In the genomic region with DNA sequence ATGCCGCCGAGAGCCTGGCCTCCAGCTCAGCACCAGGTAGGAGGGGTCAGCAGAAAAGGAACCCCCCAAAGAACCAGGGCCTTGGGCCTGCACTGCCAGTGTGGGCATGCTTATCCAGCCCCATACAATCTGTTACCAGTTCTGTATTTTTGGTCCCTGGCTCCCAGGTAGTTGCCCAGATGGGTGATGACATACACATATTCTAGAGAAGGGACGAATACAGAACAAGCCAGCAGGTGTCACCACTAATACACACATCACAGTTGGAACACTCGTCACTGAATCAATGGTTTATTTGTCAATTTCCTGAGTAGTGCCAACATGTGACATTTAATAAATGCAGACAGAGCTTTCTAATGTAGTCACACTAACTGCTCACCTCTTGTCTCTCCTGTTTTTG, we compare ENCODE assay signal across 11 mouse cellular contexts. TPM values are rescaled to one million over a fixed set of nuclear protein-coding genes. Genes with fewer than 3 reads are reported as not detected.
A peak's percentile ranks its signal among the peaks of the same experiment; 100 is the strongest.
DNase-seq lines count a peak whose midpoint lies in the region; ATAC-seq and TF ChIP-seq lines count a peak whose summit lies in the region.
"Had no signal": no experiment of that assay in that cellular context is flagged by ENCODE, and none has a peak within 500 bp of the region (broad histone marks: within the 10 kb centered on the region; RNA-seq: fewer than 3 reads in every experiment).

No protein-coding gene starts in this region.

- DNase-seq in intestine, embryonic 14.5 days (ENCODE audit: low spot score) = no peak
- DNase-seq in midbrain, embryonic 11.5 days (ENCODE audit: low spot score, missing footprints) = no peak
- no peak for DNase-seq in right cerebral cortex, postnatal 36 days (ENCODE audit: low spot score in 2 of 2)
- DNase-seq in kidney, postnatal 4 days = no peak

- no peak for TF ChIP-seq CTCF in embryonic fibroblast, embryonic 13.5 days (IDR thresholded peaks at IDR 0.05; ENCODE audit: borderline replicate concordance, insufficient read depth, low read length)

- H3K4me2 ChIP-seq in intestine, embryonic 14.5 days (ENCODE audit: low read length) = no peak overlapping the region
- H3K4me2 ChIP-seq in intestine, embryonic 16.5 days (ENCODE audit: low read depth, low read length) = no peak overlapping the region
- H3K4me2 ChIP-seq in midbrain, embryonic 15.5 days = no peak overlapping the region
- no peak overlapping the region for H3K4me2 ChIP-seq in midbrain, embryonic 11.5 days
- H3K4me2 ChIP-seq: lung, embryonic 15.5 days had no signal

- no peak overlapping the region for H3K4me3 ChIP-seq in intestine, embryonic 14.5 days (ENCODE audit: low read depth, low read length)
- H3K4me3 ChIP-seq in intestine, embryonic 16.5 days (ENCODE audit: low read length) = no peak overlapping the region
- no peak overlapping the region for H3K4me3 ChIP-seq in midbrain, embryonic 15.5 days
- no peak overlapping the region for H3K4me3 ChIP-seq in midbrain, embryonic 11.5 days (ENCODE audit: low read depth, low read length)
- no peak overlapping the region for H3K4me3 ChIP-seq in embryonic fibroblast, embryonic 13.5 days (ENCODE audit: insufficient read depth, low read length)
- H3K4me3 ChIP-seq: erythroblast, embryonic 14.5 days; lung, embryonic 15.5 days had no signal

- TF ChIP-seq POLR2A in embryonic fibroblast, embryonic 13.5 days (IDR thresholded peaks at IDR 0.05; ENCODE audit: low read depth, low read length) = no peak

- H3K36me3 ChIP-seq in intestine, embryonic 14.5 days (ENCODE audit: control insufficient read depth, insufficient read depth, low read length) = peaks cover 66% of the 10 kb centered on the region
- peaks cover 16% of the 10 kb centered on the region for H3K36me3 ChIP-seq in intestine, embryonic 16.5 days (ENCODE audit: control insufficient read depth, insufficient read depth, low read length)
- 0 out of 2 replicates have a peak, but pooled peaks cover 11% of the 10 kb centered on the region for H3K36me3 ChIP-seq in midbrain, embryonic 15.5 days (replicated peaks)
- peaks cover 7% of the 10 kb centered on the region; the same call in 1 of the 2 replicates for H3K36me3 ChIP-seq in midbrain, embryonic 11.5 days (ENCODE audit: control insufficient read depth, insufficient read depth, low read length)

- H3K9me3 ChIP-seq in intestine, embryonic 14.5 days (ENCODE audit: control insufficient read depth, low read length) = no peaks in the 10 kb centered on the region
- no peaks in the 10 kb centered on the region for H3K9me3 ChIP-seq in intestine, embryonic 16.5 days (ENCODE audit: control insufficient read depth, low read length)
- H3K9me3 ChIP-seq in midbrain, embryonic 15.5 days = no peaks in the 10 kb centered on the region
- H3K9me3 ChIP-seq in midbrain, embryonic 11.5 days (ENCODE audit: control insufficient read depth, low read length) = no peaks in the 10 kb centered on the region
- H3K9me3 ChIP-seq: G1E; lung, embryonic 15.5 days had no signal

- H3K9ac ChIP-seq in intestine, embryonic 14.5 days (ENCODE audit: low read length) = no peak overlapping the region
- no peak overlapping the region for H3K9ac ChIP-seq in intestine, embryonic 16.5 days (ENCODE audit: low read depth, low read length)
- H3K9ac ChIP-seq in midbrain, embryonic 15.5 days = no peak overlapping the region
- no peak overlapping the region for H3K9ac ChIP-seq in midbrain, embryonic 11.5 days (ENCODE audit: low read length)
- H3K9ac ChIP-seq: lung, embryonic 15.5 days had no signal

- H3K4me1 ChIP-seq in intestine, embryonic 14.5 days (replicated peaks; ENCODE audit: control insufficient read depth, insufficient read depth, low read length) = no peaks in the 10 kb centered on the region
- no peaks in the 10 kb centered on the region for H3K4me1 ChIP-seq in intestine, embryonic 16.5 days (ENCODE audit: control insufficient read depth, insufficient read depth, low read length)
- peaks cover 18% of the 10 kb centered on the region for H3K4me1 ChIP-seq in midbrain, embryonic 15.5 days
- H3K4me1 ChIP-seq in midbrain, embryonic 11.5 days (ENCODE audit: control insufficient read depth, insufficient read depth, low read length) = peaks cover 8% of the 10 kb centered on the region; the same call in 1 of the 2 replicates
- H3K4me1 ChIP-seq in embryonic fibroblast, embryonic 13.5 days (ENCODE audit: control insufficient read depth, insufficient read depth, low read length) = peaks cover 12% of the 10 kb centered on the region
- H3K4me1 ChIP-seq: lung, embryonic 15.5 days had no signal

- no peaks in the 10 kb centered on the region for H3K27me3 ChIP-seq in intestine, embryonic 14.5 days (replicated peaks; ENCODE audit: control insufficient read depth, insufficient read depth, low read length)
- H3K27me3 ChIP-seq in intestine, embryonic 16.5 days (replicated peaks; ENCODE audit: control insufficient read depth, insufficient read depth, low read length) = no peaks in the 10 kb centered on the region
- H3K27me3 ChIP-seq in midbrain, embryonic 15.5 days (replicated peaks) = no peaks in the 10 kb centered on the region
- H3K27me3 ChIP-seq in midbrain, embryonic 11.5 days (ENCODE audit: control insufficient read depth, insufficient read depth, low read length) = no peaks in the 10 kb centered on the region
- H3K27me3 ChIP-seq: lung, embryonic 15.5 days had no signal

- 0 out of 2 replicates have a peak, but pooled peaks have one; percentile 19 for ATAC-seq in intestine, embryonic 14.5 days (replicated peaks; ENCODE audit: low FRiP score, low TSS enrichment, low read depth)
- ATAC-seq in intestine, embryonic 16.5 days = no peak
- peak; percentile 43 for ATAC-seq in midbrain, embryonic 15.5 days (replicated peaks)
- no peak for ATAC-seq in midbrain, embryonic 11.5 days (ENCODE audit: low FRiP score)
- peak; percentile 61 for ATAC-seq in megakaryocyte, adult 5-6 weeks (ENCODE audit: poor library complexity, severe bottlenecking)

- H3K27ac ChIP-seq in intestine, embryonic 14.5 days (ENCODE audit: low read depth) = no peak overlapping the region
- no peak overlapping the region for H3K27ac ChIP-seq in intestine, embryonic 16.5 days (ENCODE audit: low read length)
- no peak overlapping the region for H3K27ac ChIP-seq in midbrain, embryonic 15.5 days
- H3K27ac ChIP-seq in midbrain, embryonic 11.5 days (ENCODE audit: low read depth, low read length) = no peak overlapping the region
- peak overlapping the region; percentile 41; the same call in 1 of the 2 replicates for H3K27ac ChIP-seq in embryonic fibroblast, embryonic 13.5 days (ENCODE audit: insufficient read depth, low read length)
- H3K27ac ChIP-seq: lung, embryonic 15.5 days had no signal

- WGBS in intestine, embryonic 14.5 days = 84% methylated on average over 4 of the region's 4 CpGs
- 75% methylated on average over 4 of the region's 4 CpGs for WGBS in intestine, embryonic 16.5 days
- WGBS in midbrain, embryonic 15.5 days = 64% methylated on average over 4 of the region's 4 CpGs
- 73% methylated on average over 4 of the region's 4 CpGs for WGBS in midbrain, embryonic 11.5 days

RNA-seq across cellular contexts. Expression of gene Tor3a, which starts 33.6 kb away (rescaled TPM):
- 6.3 and 6.4 TPM in 2 replicates for polyA plus RNA-seq in intestine, embryonic 14.5 days (2014; fragmentation: Nextera tagmentation; extraction: Ambion mirVana)
- polyA plus RNA-seq in intestine, embryonic 16.5 days (2015; fragmentation: Nextera tagmentation; extraction: Ambion mirVana) = 6.8 and 7.0 TPM in 2 replicates
- 2.5 and 4.3 TPM in 2 replicates for polyA plus RNA-seq in midbrain, embryonic 15.5 days (2015; fragmentation: Nextera tagmentation; extraction: Ambion mirVana)
- 3.9 and 4.2 TPM in 2 replicates for polyA plus RNA-seq in midbrain, embryonic 11.5 days (2014; fragmentation: Nextera tagmentation; extraction: Ambion mirVana)
- 25.3 and 30.7 TPM in 2 replicates for polyA plus RNA-seq in embryonic fibroblast, embryonic 13.5 days (2011; ENCODE audit: insufficient read length, low read depth, missing spikeins)
- 18.4 and 25.5 TPM in 2 replicates for total RNA-seq in megakaryocyte, adult 5-6 weeks (2015)
- 27.2 and 39.1 TPM in 2 replicates for total RNA-seq in megakaryocyte, adult 5-6 weeks (2017)
- polyA plus RNA-seq: erythroblast, embryonic 14.5 days had no signal

Comparison
In these comparisons a context has a peak if more than half of its experiments do, and no peak if none do; other contexts are left out.
1. ATAC-seq: peak in intestine, embryonic 14.5 days (single experiment), midbrain, embryonic 15.5 days (single experiment) and megakaryocyte, adult 5-6 weeks (single experiment); none in intestine, embryonic 16.5 days (single experiment) and midbrain, embryonic 11.5 days (single experiment).